Mouse (Mus musculus) midbrain, embryonic 13.5 days (tissue): ENCODE data around the gene Strada. TPM values are rescaled to one million over a fixed set of nuclear protein-coding genes. Genes with fewer than 3 reads are reported as not detected.
A peak's percentile ranks its signal among the peaks of the same experiment; 100 is the strongest.
"Not testable (repeated sequence)": the region's sequence is repeated elsewhere in the genome, so short reads cannot be mapped to it uniquely, and the experiment has no call there.

ENCODE experiments used
- ATAC-seq: fragments of 200-750 bp; cut with Nextera tagmentation; 2 replicates; pipeline ENCODE4 v1.8.0; 2017; ENCODE audit warnings: mild to moderate bottlenecking, moderate TSS enrichment, moderate library complexity
- H3K27ac ChIP-seq: fragments of 300-500 bp; sonication (generic); 2 replicates; pipeline ENCODE4 v1.5.1; 2015; ENCODE audit warnings: inconsistent platforms, mild to moderate bottlenecking, moderate library complexity
- H3K27me3 ChIP-seq: fragments of 300-500 bp; sonication (generic); 2 replicates; pipeline ENCODE4 v1.6.1; 2015; ENCODE audit warnings: mild to moderate bottlenecking, inconsistent platforms
- H3K36me3 ChIP-seq: fragments of 300-500 bp; sonication (generic); 2 replicates; pipeline ENCODE4 v1.6.1; 2015; ENCODE audit warnings: mild to moderate bottlenecking, inconsistent platforms
- H3K4me1 ChIP-seq: fragments of 300-500 bp; sonication (generic); replicated peaks from 2 replicates; pipeline ENCODE4 v1.6.1; 2015; ENCODE audit warnings: inconsistent platforms
- H3K4me2 ChIP-seq: fragments of 300-500 bp; sonication (generic); replicated peaks from 2 replicates; pipeline ENCODE4 v1.6.1; 2015; ENCODE audit warnings: moderate library complexity, mild to moderate bottlenecking, inconsistent platforms
- H3K4me3 ChIP-seq: fragments of 300-500 bp; sonication (generic); replicated peaks from 2 replicates; pipeline ENCODE4 v1.5.1; 2015; ENCODE audit warnings: mild to moderate bottlenecking, inconsistent platforms
- H3K9ac ChIP-seq: fragments of 300-500 bp; sonication (generic); replicated peaks from 2 replicates; pipeline ENCODE4 v1.6.1; 2015; ENCODE audit warnings: mild to moderate bottlenecking, inconsistent platforms
- H3K9me3 ChIP-seq: fragments of 300-500 bp; sonication (generic); 2 replicates; pipeline ENCODE4 v1.6.1; 2016; ENCODE audit warnings: mild to moderate bottlenecking, inconsistent platforms
- WGBS: fragments of 180-500 bp; shearing (Covaris S2); methylation state at CpG from one replicate; pipeline ENCODE4 v1.1.7; 2015; 5-methylcytosine and 5-hydroxymethylcytosine counted together
- polyA plus RNA-seq: library from polyadenylated mRNA; unstranded; fragments of >200 nt; fragmentation: Nextera tagmentation; extraction: Ambion mirVana; gene quantifications from 2 replicates; pipeline ENCODE4 v1.2.1, GENCODE M21; 2015

Strada gene
- polyA plus RNA-seq, 1 experiment from 2014 or later = 33.8 TPM

DNA sequence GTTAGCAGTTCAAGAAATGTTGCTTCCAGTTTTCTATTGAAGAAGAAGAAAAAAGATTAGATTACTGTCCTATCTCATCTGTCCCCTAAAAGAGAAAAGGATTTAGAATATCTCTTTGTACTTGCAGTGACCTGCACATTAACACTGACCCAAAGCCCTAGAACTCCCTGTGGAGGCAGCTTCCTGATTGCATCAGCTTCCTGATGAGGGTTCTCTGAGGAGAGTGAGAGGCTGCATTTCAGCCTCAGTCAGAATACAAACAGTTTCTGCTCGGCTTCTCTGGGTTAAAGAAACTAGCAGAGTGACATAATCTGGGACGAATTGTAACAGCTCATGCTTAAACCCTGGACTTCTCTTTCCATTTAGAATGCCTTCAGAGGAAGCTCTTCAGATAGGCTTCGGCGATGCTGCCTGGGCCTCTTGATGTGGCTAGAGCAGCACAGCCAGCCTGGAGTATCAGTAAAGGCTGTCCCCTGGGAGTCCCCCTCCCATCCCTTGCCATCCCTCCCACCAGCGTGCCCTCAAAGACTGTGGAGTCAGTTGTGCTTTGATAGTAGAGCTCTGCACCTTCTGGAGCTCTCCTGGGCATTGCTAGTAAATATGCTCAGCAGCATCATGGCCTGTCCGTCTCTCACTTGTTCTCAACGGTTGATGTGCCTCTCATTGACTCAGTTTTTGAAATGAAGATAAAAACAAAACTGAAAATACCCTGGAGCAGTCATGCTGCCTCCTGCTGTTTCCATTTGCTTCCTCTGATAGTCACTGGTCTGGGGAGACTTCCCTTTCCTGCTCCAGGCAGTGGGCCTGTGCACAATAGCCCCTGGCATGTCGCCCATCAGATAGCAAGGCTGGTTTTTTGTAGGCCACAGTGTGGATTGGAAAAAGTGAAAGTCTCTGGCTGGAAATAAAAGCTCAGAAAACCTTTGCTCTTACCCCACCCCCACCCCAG, 67.1 kb downstream of the Strada start:
- no peak overlapping the region for H3K4me2 ChIP-seq
- H3K4me3 ChIP-seq = no peak overlapping the region
- peaks cover 29% of the 10 kb centered on the region for H3K36me3 ChIP-seq
- peak overlapping the region; percentile 84 for H3K27ac ChIP-seq
- 40% methylated on average over 8 of the region's 8 CpGs for WGBS
- no peaks in the 10 kb centered on the region for H3K27me3 ChIP-seq
- H3K9ac ChIP-seq = peak overlapping the region; percentile 52; the same call in 1 of the 2 replicates
- peak; percentile 58; the same call in 1 of the 2 replicates for ATAC-seq
- peaks cover 12% of the 10 kb centered on the region for H3K4me1 ChIP-seq
- H3K9me3 ChIP-seq = no peaks in the 10 kb centered on the region

DNA sequence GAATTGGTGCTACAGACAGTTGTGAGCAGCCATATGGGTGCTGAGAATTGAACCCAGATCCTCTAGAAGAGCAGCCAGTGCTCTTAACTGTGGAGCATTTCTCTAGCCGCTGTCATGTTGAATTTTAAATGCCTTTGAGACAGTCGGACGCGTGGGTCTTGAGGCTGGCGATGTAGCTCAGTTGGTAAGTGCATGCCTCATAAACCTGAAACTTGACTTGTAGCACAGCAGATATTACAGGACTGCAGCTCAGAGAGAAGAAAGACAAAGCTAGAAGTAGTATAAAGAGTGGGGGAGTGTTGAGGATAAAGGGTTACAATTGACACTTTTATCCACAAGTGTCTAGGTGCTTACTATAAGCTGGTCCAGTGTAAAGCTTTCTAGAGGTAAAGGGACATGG, 69.5 kb downstream of the Strada start:
- 93% methylated on average over 5 of the region's 5 CpGs for WGBS
- ATAC-seq = no peak

DNA sequence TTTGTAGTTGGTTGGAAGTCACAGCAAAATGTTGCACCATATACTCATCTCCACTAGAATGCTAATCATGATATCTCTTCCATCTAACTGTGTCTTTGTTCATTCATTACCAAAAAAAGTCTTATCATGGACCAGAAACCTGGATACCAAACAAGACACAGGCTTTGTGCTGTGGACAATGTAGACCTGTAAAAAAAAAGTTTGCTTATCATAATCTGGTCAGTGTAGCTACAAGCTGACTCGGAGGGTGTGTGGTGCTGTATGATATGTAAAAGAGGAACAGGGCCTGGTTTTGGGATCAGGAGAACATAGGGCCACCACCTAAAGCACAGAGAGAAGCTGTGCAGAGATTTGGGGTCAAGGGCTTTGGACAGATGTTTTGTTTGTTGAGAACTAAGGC, 72.5 kb downstream of the Strada start:
- 88% methylated on average over 1 of the region's 1 CpGs for WGBS
- no peaks in the 10 kb centered on the region for H3K9me3 ChIP-seq
- no peak overlapping the region for H3K4me3 ChIP-seq
- H3K9ac ChIP-seq = no peak overlapping the region
- no peak overlapping the region for H3K27ac ChIP-seq
- H3K4me1 ChIP-seq = peaks cover 3% of the 10 kb centered on the region
- peaks cover 38% of the 10 kb centered on the region for H3K36me3 ChIP-seq
- no peak overlapping the region for H3K4me2 ChIP-seq
- H3K27me3 ChIP-seq = no peaks in the 10 kb centered on the region
- no peak for ATAC-seq

More for the DNA sequence above, 69.5 kb downstream of the Strada start:
- Histone ChIP-seq H3K4me1 (peaks cover 12% of the 10 kb centered on the region), H3K9ac (no peak overlapping the region), H3K27me3 (no peaks in the 10 kb centered on the region), H3K36me3 (peaks cover 34% of the 10 kb centered on the region), H3K4me3 (no peak overlapping the region), H3K27ac (no peak overlapping the region), H3K4me2 (no peak overlapping the region), H3K9me3 (no peaks in the 10 kb centered on the region)

DNA sequence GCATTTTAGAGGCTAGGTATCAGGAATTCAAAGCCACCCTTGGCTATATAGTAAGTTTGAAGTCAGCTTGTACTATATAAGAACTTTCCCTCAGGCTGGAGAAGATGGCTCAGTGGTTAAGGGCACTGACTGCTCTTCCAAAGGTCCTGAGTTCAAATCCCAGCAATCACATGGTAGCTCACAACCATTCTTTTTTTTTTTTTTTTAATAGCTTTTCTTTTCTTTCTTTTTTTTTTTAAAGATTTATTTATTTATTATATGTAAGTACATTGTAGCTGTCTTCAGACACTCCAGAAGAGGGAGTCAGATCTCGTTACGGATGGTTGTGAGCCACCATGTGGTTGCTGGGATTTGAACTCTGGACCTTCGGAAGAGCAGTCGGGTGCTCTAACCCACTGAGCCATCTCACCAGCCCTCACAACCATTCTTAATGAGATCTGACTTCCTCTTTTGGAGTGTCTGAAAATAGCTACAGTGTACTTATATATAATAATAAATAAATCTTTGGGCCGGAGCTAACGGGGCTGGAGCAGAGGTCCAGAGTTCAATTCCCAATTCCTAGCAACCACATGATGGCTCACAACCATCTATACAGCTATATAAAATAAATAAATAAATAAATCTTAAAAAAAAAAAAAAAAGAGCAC, 75.1 kb downstream of the Strada start:
- 94% methylated on average over 4 of the region's 6 CpGs for WGBS
- H3K36me3 ChIP-seq = peaks cover 58% of the 10 kb centered on the region

DNA sequence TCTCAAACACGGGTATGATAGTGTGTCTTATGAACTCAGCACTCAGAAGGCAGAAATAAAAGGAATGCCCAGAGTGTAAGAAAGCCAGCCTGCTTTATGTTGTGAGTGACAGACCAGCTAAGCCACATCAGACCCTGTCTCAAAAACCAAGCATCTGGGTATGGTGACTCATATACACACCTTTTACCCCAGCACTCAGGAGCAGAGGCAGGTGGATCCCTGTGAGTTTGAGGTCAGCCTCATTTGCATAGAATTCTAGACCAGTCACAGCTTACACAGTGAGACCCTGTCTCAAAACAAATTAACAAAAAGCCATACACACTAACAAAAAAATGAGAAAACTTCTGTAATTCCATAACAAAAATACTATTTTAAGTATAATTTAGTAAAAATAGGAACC, 76.1 kb downstream of the Strada start:
- Histone ChIP-seq H3K4me1 (no peaks in the 10 kb centered on the region), H3K36me3 (peaks cover 57% of the 10 kb centered on the region), H3K27me3 (no peaks in the 10 kb centered on the region), H3K27ac (no peak overlapping the region), H3K4me3 (no peak overlapping the region), H3K4me2 (no peak overlapping the region), H3K9ac (no peak overlapping the region), H3K9me3 (no peaks in the 10 kb centered on the region)
- WGBS = 83% methylated on average over 1 of the region's 1 CpGs
- ATAC-seq = no peak

More for the DNA sequence above, 75.1 kb downstream of the Strada start:
- not testable (repeated sequence) for H3K9me3 ChIP-seq, H3K4me3 ChIP-seq, H3K4me1 ChIP-seq, H3K9ac ChIP-seq, H3K27me3 ChIP-seq, H3K4me2 ChIP-seq, ATAC-seq, H3K27ac ChIP-seq

DNA sequence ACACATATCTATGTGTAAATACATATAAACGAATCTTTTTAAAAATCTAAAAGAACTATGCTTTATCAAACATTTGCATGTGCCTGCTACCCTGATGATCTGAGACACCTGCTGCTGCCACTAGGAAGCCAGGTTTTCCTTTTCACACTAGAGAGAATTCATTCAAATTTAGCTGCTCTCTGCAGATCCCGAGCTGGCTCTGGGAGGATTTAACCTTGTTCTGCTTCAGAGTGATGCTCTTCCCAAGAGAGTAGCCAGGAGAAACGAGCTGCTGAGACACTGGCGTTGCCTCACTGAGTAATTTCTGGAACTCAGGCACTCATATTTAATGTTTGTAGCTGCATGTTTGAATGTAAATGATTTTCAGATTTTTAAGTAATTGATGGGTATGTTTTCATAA, 77.2 kb downstream of the Strada start:
- H3K36me3 ChIP-seq = peaks cover 50% of the 10 kb centered on the region
- no peak overlapping the region for H3K4me2 ChIP-seq
- 75% methylated on average over 4 of the region's 4 CpGs for WGBS
- H3K27me3 ChIP-seq = no peaks in the 10 kb centered on the region
- H3K4me1 ChIP-seq = no peaks in the 10 kb centered on the region
- no peak overlapping the region for H3K9ac ChIP-seq
- H3K4me3 ChIP-seq = no peak overlapping the region
- no peak for ATAC-seq
- no peak overlapping the region for H3K27ac ChIP-seq
- no peaks in the 10 kb centered on the region for H3K9me3 ChIP-seq

DNA sequence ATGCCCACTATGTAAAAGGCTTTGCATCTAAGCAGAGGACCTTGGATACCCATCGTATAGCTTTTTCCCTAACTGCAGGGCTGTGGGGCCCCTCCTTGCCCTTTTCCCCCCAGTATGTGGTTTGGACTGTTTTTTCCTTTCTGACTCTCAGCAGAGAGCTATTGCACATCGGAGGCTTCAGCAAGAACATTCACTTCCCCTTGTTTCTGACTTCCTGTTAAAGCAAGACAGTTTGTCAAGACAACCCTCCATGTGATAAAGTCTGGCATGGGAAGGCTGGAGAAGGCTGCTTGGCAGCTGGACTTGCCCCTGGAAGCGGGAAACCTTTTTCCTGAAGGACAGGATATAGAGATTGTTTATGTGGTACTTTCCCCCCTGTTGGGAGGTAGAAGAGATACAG, 79.2 kb downstream of the Strada start:
- no peaks in the 10 kb centered on the region for H3K9me3 ChIP-seq
- no peak overlapping the region for H3K9ac ChIP-seq
- 94% methylated on average over 3 of the region's 3 CpGs for WGBS
- H3K4me2 ChIP-seq = no peak overlapping the region
- H3K36me3 ChIP-seq = peaks cover 55% of the 10 kb centered on the region
- H3K4me3 ChIP-seq = no peak overlapping the region
- no peak overlapping the region for H3K27ac ChIP-seq
- no peak for ATAC-seq
- H3K27me3 ChIP-seq = no peaks in the 10 kb centered on the region
- no peaks in the 10 kb centered on the region for H3K4me1 ChIP-seq

DNA sequence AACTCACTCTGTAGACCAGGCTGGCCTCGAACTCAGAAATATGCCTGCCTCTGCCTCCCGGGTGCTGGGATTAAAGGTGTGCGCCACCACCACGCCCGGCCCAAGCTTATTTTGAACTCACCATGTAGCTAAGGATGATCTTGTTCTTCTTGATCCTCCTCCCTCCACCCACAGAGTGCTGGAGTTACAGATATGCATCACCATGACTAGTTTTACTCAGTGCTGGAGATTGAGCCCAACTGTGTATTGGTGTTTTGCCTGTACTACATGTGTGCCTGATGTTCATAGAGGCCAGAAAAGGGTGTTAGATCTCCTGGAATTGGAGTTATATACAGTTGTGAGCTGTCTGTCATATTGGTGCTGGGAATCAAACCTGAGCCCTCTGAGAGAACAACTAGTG, 79.7 kb downstream of the Strada start:
- Histone ChIP-seq H3K4me2 (no peak overlapping the region), H3K27ac (no peak overlapping the region), H3K9me3 (no peaks in the 10 kb centered on the region), H3K9ac (no peak overlapping the region), H3K4me1 (no peaks in the 10 kb centered on the region), H3K27me3 (no peaks in the 10 kb centered on the region), H3K4me3 (no peak overlapping the region), H3K36me3 (peaks cover 60% of the 10 kb centered on the region)
- 99% methylated on average over 5 of the region's 5 CpGs for WGBS
- no peak for ATAC-seq

Other genes with a start within 250 kb of the Strada start
- gene Cyb561, start 248.8 kb downstream of the Strada start, polyA plus RNA-seq = 35.5 and 37.6 TPM in 2 replicates
- 1.5 and 1.8 TPM in 2 replicates for gene Ace, start 234.2 kb downstream of the Strada start, polyA plus RNA-seq
- not detected in 2 replicates for gene Ace3, start 207.5 kb downstream of the Strada start, polyA plus RNA-seq
- 0.75 and 0.90 TPM in 2 replicates for gene Kcnh6, start 194.0 kb downstream of the Strada start, polyA plus RNA-seq
- 118 and 119 TPM in 2 replicates for gene Dcaf7, start 165.3 kb downstream of the Strada start, polyA plus RNA-seq
- gene Taco1, start 136.1 kb downstream of the Strada start, polyA plus RNA-seq = 8.3 and 9.6 TPM in 2 replicates
- 12.5 and 14.5 TPM in 2 replicates for gene Map3k3, start 117.6 kb downstream of the Strada start, polyA plus RNA-seq
- 1.7 TPM in 1 of 2 replicates, not detected in the other for gene Gm10840, start 41.3 kb downstream of the Strada start, polyA plus RNA-seq
- gene Limd2, start 41.3 kb downstream of the Strada start, polyA plus RNA-seq = 211 TPM in 2 replicates
- gene Ccdc47, start 14.2 kb upstream of the Strada start, polyA plus RNA-seq = 96.2 and 101 TPM in 2 replicates
- 101 and 105 TPM in 2 replicates for gene Ddx42, start 14.8 kb upstream of the Strada start, polyA plus RNA-seq
- 39.3 and 40.3 TPM in 2 replicates for gene Ftsj3, start 53.9 kb upstream of the Strada start, polyA plus RNA-seq
- 324 and 341 TPM in 2 replicates for gene Psmc5, start 54.0 kb upstream of the Strada start, polyA plus RNA-seq
- gene Smarcd2, start 70.8 kb upstream of the Strada start, polyA plus RNA-seq = 10.8 and 11.4 TPM in 2 replicates
- 0.16 and 0.18 TPM in 2 replicates for gene Tcam1, start 74.5 kb upstream of the Strada start, polyA plus RNA-seq
- gene Gh, start 99.7 kb upstream of the Strada start, polyA plus RNA-seq = not detected in 2 replicates
- gene Cd79b, start 112.6 kb upstream of the Strada start, polyA plus RNA-seq = 0.50 and 0.66 TPM in 2 replicates
- 0.05 TPM in 1 of 2 replicates, not detected in the other for gene Scn4a, start 151.1 kb upstream of the Strada start, polyA plus RNA-seq
- not detected in 2 replicates for gene Prr29, start 163.3 kb upstream of the Strada start, polyA plus RNA-seq
- gene Icam2, start 185.9 kb upstream of the Strada start, polyA plus RNA-seq = 8.5 and 10.7 TPM in 2 replicates